ENCODE assay signal across 19 mouse cellular contexts in the genomic region with DNA sequence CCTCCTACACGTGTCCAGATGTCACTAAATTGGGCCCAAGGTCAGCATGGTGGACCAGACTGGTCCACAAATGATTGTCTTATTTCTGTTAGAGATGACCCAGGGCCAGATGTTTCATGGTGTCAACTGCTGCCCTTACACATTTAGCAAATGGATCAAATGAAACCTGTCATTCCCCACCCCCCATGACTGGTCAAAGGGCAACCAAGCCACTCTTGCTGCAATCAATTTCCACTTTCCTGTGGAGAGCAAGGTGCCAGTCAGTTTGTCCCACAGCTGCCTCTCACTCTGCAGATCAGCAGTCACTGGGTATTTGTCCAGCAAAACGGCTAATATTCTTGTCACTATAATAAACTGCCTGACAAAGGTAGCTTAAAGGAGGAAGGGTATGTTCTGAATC.
DNase-seq lines count a peak whose midpoint lies in the region; ATAC-seq lines count a peak whose summit lies in the region.
"Had no signal": no experiment of that assay in that cellular context is flagged by ENCODE, and none has a peak within 500 bp of the region (broad histone marks: within the 10 kb centered on the region; RNA-seq: fewer than 3 reads in every experiment).

No protein-coding gene starts in this region.

- H3K4me2 ChIP-seq in liver, embryonic 12.5 days, result no peak overlapping the region
- no peak overlapping the region for H3K4me2 ChIP-seq in liver, embryonic 16.5 days (ENCODE audit: low read depth, low read length)
- H3K4me2 ChIP-seq: embryonic facial prominence, embryonic 12.5 days; forebrain, embryonic 12.5 days had no signal

- peak; percentile 4 for DNase-seq in liver
- DNase-seq in embryonic facial prominence, embryonic 10.5 days (ENCODE audit: low spot score), result peak; percentile 14
- no peak for DNase-seq in spleen, adult 18-20 months
- DNase-seq in left cerebral cortex, postnatal 36 days (ENCODE audit: low spot score in 2 of 2), result no peak
- DNase-seq: adrenal gland, adult 2 months; adrenal gland, postnatal 10 days; adrenal gland, postnatal 25 days; cerebellum, adult 11 months; cerebellum, adult 18-20 months; cerebellum, adult 8-10 months; cerebellum, adult 9-11 months; cerebellum, postnatal 14 days; cerebellum, postnatal 36 days had no signal

- intact Hi-C loops in left cerebral cortex, postnatal 36 days (cut with DNase I), result no loop called here

- no peak overlapping the region for H3K27ac ChIP-seq in liver, embryonic 12.5 days
- H3K27ac ChIP-seq in embryonic facial prominence, embryonic 10.5 days (replicated peaks), result no peak overlapping the region
- H3K27ac ChIP-seq in liver, embryonic 16.5 days (ENCODE audit: low read length), result no peak overlapping the region
- H3K27ac ChIP-seq: embryonic facial prominence, embryonic 12.5 days; forebrain, embryonic 12.5 days had no signal

- H3K4me1 ChIP-seq in liver, embryonic 12.5 days, result no peaks in the 10 kb centered on the region
- H3K4me1 ChIP-seq in embryonic facial prominence, embryonic 10.5 days, result no peaks in the 10 kb centered on the region
- no peaks in the 10 kb centered on the region for H3K4me1 ChIP-seq in liver, embryonic 16.5 days (ENCODE audit: control insufficient read depth, low read depth, low read length)
- H3K4me1 ChIP-seq: embryonic facial prominence, embryonic 12.5 days; forebrain, embryonic 12.5 days had no signal

- H3K27me3 ChIP-seq in liver, embryonic 12.5 days (replicated peaks), result no peaks in the 10 kb centered on the region
- no peaks in the 10 kb centered on the region for H3K27me3 ChIP-seq in embryonic facial prominence, embryonic 10.5 days (replicated peaks; ENCODE audit: low read depth, poor library complexity, severe bottlenecking)
- no peaks in the 10 kb centered on the region for H3K27me3 ChIP-seq in liver, embryonic 16.5 days (ENCODE audit: control insufficient read depth, insufficient read depth, low read depth, low read length)
- H3K27me3 ChIP-seq: embryonic facial prominence, embryonic 12.5 days; forebrain, embryonic 12.5 days had no signal

- ATAC-seq in liver, embryonic 12.5 days, result no peak
- ATAC-seq in liver, embryonic 16.5 days (ENCODE audit: low read depth), result peak; percentile 35; the same call in 1 of the 2 replicates
- ATAC-seq: forebrain, embryonic 14.5 days; forebrain, embryonic 16.5 days had no signal

- H3K9me3 ChIP-seq in liver, embryonic 12.5 days (replicated peaks), result no peaks in the 10 kb centered on the region
- H3K9me3 ChIP-seq in embryonic facial prominence, embryonic 10.5 days, result no peaks in the 10 kb centered on the region
- H3K9me3 ChIP-seq in liver, embryonic 16.5 days (replicated peaks; ENCODE audit: control insufficient read depth, low read length), result no peaks in the 10 kb centered on the region
- H3K9me3 ChIP-seq: embryonic facial prominence, embryonic 12.5 days; forebrain, embryonic 12.5 days had no signal

- H3K4me3 ChIP-seq in liver, embryonic 12.5 days, result no peak overlapping the region
- no peak overlapping the region for H3K4me3 ChIP-seq in embryonic facial prominence, embryonic 10.5 days
- no peak overlapping the region for H3K4me3 ChIP-seq in liver, embryonic 16.5 days (ENCODE audit: low read depth, low read length)
- H3K4me3 ChIP-seq: embryonic facial prominence, embryonic 12.5 days; forebrain, embryonic 12.5 days had no signal

- H3K36me3 ChIP-seq in liver, embryonic 12.5 days, result no peaks in the 10 kb centered on the region
- no peaks in the 10 kb centered on the region for H3K36me3 ChIP-seq in embryonic facial prominence, embryonic 10.5 days (replicated peaks)
- H3K36me3 ChIP-seq in liver, embryonic 16.5 days (ENCODE audit: control insufficient read depth, insufficient read depth), result no peaks in the 10 kb centered on the region
- H3K36me3 ChIP-seq: embryonic facial prominence, embryonic 12.5 days; forebrain, embryonic 12.5 days had no signal

- H3K9ac ChIP-seq in liver, embryonic 12.5 days, result no peak overlapping the region
- no peak overlapping the region for H3K9ac ChIP-seq in liver, embryonic 16.5 days (ENCODE audit: low read depth, low read length)
- H3K9ac ChIP-seq: embryonic facial prominence, embryonic 12.5 days; forebrain, embryonic 12.5 days had no signal

- 43% methylated on average over 2 of the region's 2 CpGs for WGBS in liver, embryonic 12.5 days (ENCODE audit: insufficient replicate concordance)
- WGBS in embryonic facial prominence, embryonic 10.5 days, result 62% methylated on average over 2 of the region's 2 CpGs
- 29% methylated on average over 2 of the region's 2 CpGs for WGBS in liver, embryonic 16.5 days (ENCODE audit: insufficient replicate concordance)

Comparison
In these comparisons a context has a peak if more than half of its experiments do, and no peak if none do; other contexts are left out.
1. DNase-seq: peak in liver (single experiment) and embryonic facial prominence, embryonic 10.5 days (single experiment); none in spleen, adult 18-20 months (0 of 2) and left cerebral cortex, postnatal 36 days (0 of 2).